Mouse (Mus musculus): ENCODE data around the gene Gm20388. TPM values are rescaled to one million over a fixed set of nuclear protein-coding genes. Genes with fewer than 3 reads are reported as not detected.

Gene Gm20388
- polyA plus RNA-seq, 1 experiment from 2014 or later: not detected

GRCm38 (mm10) chr8:122836696-122837095 lies 2926.1 kb downstream of the Gm20388 start:
- H3K4me3 ChIP-seq (replicated peaks; ENCODE audit: low read length): no peak overlapping the region
- no peak for ATAC-seq (ENCODE audit: low FRiP score)
- 94% methylated on average over 13 of the region's 13 CpGs for WGBS

GRCm38 (mm10) chr8:122844161-122844560 lies 2933.5 kb downstream of the Gm20388 start:
- Histone ChIP-seq H3K9me3 (ENCODE audit: control insufficient read depth, low read length) (no peaks in the 10 kb centered on the region), H3K36me3 (replicated peaks; ENCODE audit: control insufficient read depth, insufficient read depth) (no peaks in the 10 kb centered on the region), H3K27me3 (ENCODE audit: control insufficient read depth, insufficient read depth, low read length) (no peaks in the 10 kb centered on the region), H3K4me3 (replicated peaks; ENCODE audit: low read length) (no peak overlapping the region), H3K27ac (no peak overlapping the region), H3K9ac (no peak overlapping the region), H3K4me1 (replicated peaks; ENCODE audit: control insufficient read depth, insufficient read depth, low read length) (no peaks in the 10 kb centered on the region), H3K4me2 (replicated peaks) (no peak overlapping the region)
- DNase-seq (ENCODE audit: low spot score) (no peak), ATAC-seq (ENCODE audit: low FRiP score) (no peak)
- 82% methylated on average over 3 of the region's 3 CpGs for WGBS

More at GRCm38 (mm10) chr8:122836696-122837095, 2926.1 kb downstream of the Gm20388 start:
- Histone ChIP-seq H3K9ac (no peak overlapping the region), H3K36me3 (replicated peaks; ENCODE audit: control insufficient read depth, insufficient read depth) (no peaks in the 10 kb centered on the region), H3K27me3 (ENCODE audit: control insufficient read depth, insufficient read depth, low read length) (no peaks in the 10 kb centered on the region), H3K4me2 (replicated peaks) (no peak overlapping the region), H3K4me1 (replicated peaks; ENCODE audit: control insufficient read depth, insufficient read depth, low read length) (no peaks in the 10 kb centered on the region), H3K9me3 (ENCODE audit: control insufficient read depth, low read length) (no peaks in the 10 kb centered on the region), H3K27ac (no peak overlapping the region)
- no peak for DNase-seq (ENCODE audit: low spot score)

- Histone ChIP-seq H3K27ac (no peak overlapping the region), H3K4me2 (replicated peaks) (no peak overlapping the region), H3K36me3 (replicated peaks; ENCODE audit: control insufficient read depth, insufficient read depth) (no peaks in the 10 kb centered on the region), H3K27me3 (ENCODE audit: control insufficient read depth, insufficient read depth, low read length) (no peaks in the 10 kb centered on the region), H3K9me3 (ENCODE audit: control insufficient read depth, low read length) (no peaks in the 10 kb centered on the region), H3K4me3 (replicated peaks; ENCODE audit: low read length) (no peak overlapping the region), H3K4me1 (replicated peaks; ENCODE audit: control insufficient read depth, insufficient read depth, low read length) (no peaks in the 10 kb centered on the region), H3K9ac (no peak overlapping the region)
- DNase-seq (ENCODE audit: low spot score) (peak; percentile 30), ATAC-seq (ENCODE audit: low FRiP score) (no peak)
- 83% methylated on average over 4 of the region's 4 CpGs for WGBS
Observed at GRCm38 (mm10) chr8:122845662-122846061, 2935.0 kb downstream of the Gm20388 start.

GRCm38 (mm10) chr8:122847829-122848561 lies 2937.4 kb downstream of the Gm20388 start, which contains the start of gene Cdh15:
Gene Cdh15 (plus strand): TSS chr8:122847966.
- ATAC-seq (ENCODE audit: low FRiP score) (peak; percentile 66; the same call in 1 of the 2 replicates), DNase-seq (ENCODE audit: low spot score) (no peak)
- Histone ChIP-seq H3K4me2 (replicated peaks) (no peak within 1 kb of the TSS), H3K36me3 (replicated peaks; ENCODE audit: control insufficient read depth, insufficient read depth) (no peaks in the 10 kb centered on the region), H3K27ac (no peak within 1 kb of the TSS), H3K4me1 (replicated peaks; ENCODE audit: control insufficient read depth, insufficient read depth, low read length) (no peaks in the 10 kb centered on the region), H3K4me3 (replicated peaks; ENCODE audit: low read length) (no peak within 1 kb of the TSS), H3K27me3 (ENCODE audit: control insufficient read depth, insufficient read depth, low read length) (no peaks in the 10 kb centered on the region), H3K9me3 (ENCODE audit: control insufficient read depth, low read length) (no peaks in the 10 kb centered on the region), H3K9ac (no peak within 1 kb of the TSS)
- 15% methylated on average over 18 of the region's 18 CpGs for WGBS

GRCm38 (mm10) chr8:122849152-122849910 lies 2938.7 kb downstream of the Gm20388 start:
- 72% methylated on average over 11 of the region's 11 CpGs for WGBS
- ATAC-seq (ENCODE audit: low FRiP score): no peak
- H3K9me3 ChIP-seq (ENCODE audit: control insufficient read depth, low read length): no peaks in the 10 kb centered on the region

GRCm38 (mm10) chr8:122850641-122851240 lies 2940.1 kb downstream of the Gm20388 start:
- H3K4me3 ChIP-seq (replicated peaks; ENCODE audit: low read length): no peak overlapping the region
- H3K27me3 ChIP-seq (ENCODE audit: control insufficient read depth, insufficient read depth, low read length): no peaks in the 10 kb centered on the region
- H3K9me3 ChIP-seq (ENCODE audit: control insufficient read depth, low read length): no peaks in the 10 kb centered on the region
- H3K4me1 ChIP-seq (replicated peaks; ENCODE audit: control insufficient read depth, insufficient read depth, low read length): peaks cover 5% of the 10 kb centered on the region
- H3K4me2 ChIP-seq (replicated peaks): no peak overlapping the region
- no peak overlapping the region for H3K27ac ChIP-seq
- no peak overlapping the region for H3K9ac ChIP-seq
- H3K36me3 ChIP-seq (replicated peaks; ENCODE audit: control insufficient read depth, insufficient read depth): no peaks in the 10 kb centered on the region
- no peak for DNase-seq (ENCODE audit: low spot score)
- WGBS: 67% methylated on average over 3 of the region's 3 CpGs
- ATAC-seq (ENCODE audit: low FRiP score): no peak

More at GRCm38 (mm10) chr8:122849152-122849910, 2938.7 kb downstream of the Gm20388 start:
- H3K27me3 ChIP-seq (ENCODE audit: control insufficient read depth, insufficient read depth, low read length): no peaks in the 10 kb centered on the region
- no peak for DNase-seq (ENCODE audit: low spot score)
- H3K36me3 ChIP-seq (replicated peaks; ENCODE audit: control insufficient read depth, insufficient read depth): no peaks in the 10 kb centered on the region
- H3K9ac ChIP-seq: no peak overlapping the region
- H3K4me1 ChIP-seq (replicated peaks; ENCODE audit: control insufficient read depth, insufficient read depth, low read length): peaks cover 5% of the 10 kb centered on the region
- H3K27ac ChIP-seq: no peak overlapping the region
- no peak overlapping the region for H3K4me2 ChIP-seq (replicated peaks)
- no peak overlapping the region for H3K4me3 ChIP-seq (replicated peaks; ENCODE audit: low read length)

GRCm38 (mm10) chr8:122851692-122852545 lies 2941.3 kb downstream of the Gm20388 start:
- H3K27ac ChIP-seq: no peak overlapping the region
- WGBS: 90% methylated on average over 12 of the region's 12 CpGs
- no peaks in the 10 kb centered on the region for H3K27me3 ChIP-seq (ENCODE audit: control insufficient read depth, insufficient read depth, low read length)
- H3K4me1 ChIP-seq (replicated peaks; ENCODE audit: control insufficient read depth, insufficient read depth, low read length): peaks cover 5% of the 10 kb centered on the region
- DNase-seq (ENCODE audit: low spot score): no peak
- no peak for ATAC-seq (ENCODE audit: low FRiP score)
- no peak overlapping the region for H3K4me2 ChIP-seq (replicated peaks)
- H3K9ac ChIP-seq: no peak overlapping the region
- no peak overlapping the region for H3K4me3 ChIP-seq (replicated peaks; ENCODE audit: low read length)
- no peaks in the 10 kb centered on the region for H3K36me3 ChIP-seq (replicated peaks; ENCODE audit: control insufficient read depth, insufficient read depth)
- H3K9me3 ChIP-seq (ENCODE audit: control insufficient read depth, low read length): no peaks in the 10 kb centered on the region

GRCm38 (mm10) chr8:122852546-122852905 lies 2941.9 kb downstream of the Gm20388 start:
- DNase-seq (ENCODE audit: low spot score) (no peak), ATAC-seq (ENCODE audit: low FRiP score) (no peak)
- Histone ChIP-seq H3K9ac (no peak overlapping the region), H3K4me3 (replicated peaks; ENCODE audit: low read length) (no peak overlapping the region), H3K27ac (no peak overlapping the region), H3K4me1 (replicated peaks; ENCODE audit: control insufficient read depth, insufficient read depth, low read length) (peaks cover 5% of the 10 kb centered on the region), H3K27me3 (ENCODE audit: control insufficient read depth, insufficient read depth, low read length) (no peaks in the 10 kb centered on the region), H3K4me2 (replicated peaks) (no peak overlapping the region), H3K9me3 (ENCODE audit: control insufficient read depth, low read length) (no peaks in the 10 kb centered on the region), H3K36me3 (replicated peaks; ENCODE audit: control insufficient read depth, insufficient read depth) (no peaks in the 10 kb centered on the region)
- 67% methylated on average over 1 of the region's 1 CpGs for WGBS
